Mouse (Mus musculus) CH12.LX (cell line): ENCODE measurements around the gene Thsd4.

Experiments
- BHLHE40 ChIP-seq: IDR thresholded peaks from 2 replicates; pipeline ENCODE4 v1.6.1; 2011; ENCODE audit warnings: mild to moderate bottlenecking, low read depth, low read length, improper control_type of control experiment
- CTCF ChIP-seq, 2 experiments: IDR thresholded peaks in 1 of 2; conservative IDR thresholded peaks in 1 of 2; 2 replicates each; pipeline ENCODE4 v1.5.1; 2011 to 2012; ENCODE audit warnings: low read depth in 2 of 2, low read length in 2 of 2, improper control_type of control experiment in 1 of 2, inconsistent platforms in 1 of 2, mild to moderate bottlenecking in 1 of 2, moderate library complexity in 1 of 2
- JUND ChIP-seq: conservative IDR thresholded peaks from 2 replicates; pipeline ENCODE4 v1.6.1; 2011; ENCODE audit warnings: low read depth, low read length, improper control_type of control experiment
- KAT2A ChIP-seq: IDR thresholded peaks from 2 replicates; pipeline ENCODE4 v1.6.1; 2012; ENCODE audit warnings: low read length, improper control_type of control experiment, inconsistent platforms; ENCODE audit not compliant: insufficient replicate concordance
- TBP ChIP-seq: conservative IDR thresholded peaks from 2 replicates; pipeline ENCODE4 v1.6.1; 2011; ENCODE audit warnings: low read depth, low read length, improper control_type of control experiment
- TCF12 ChIP-seq: IDR thresholded peaks from 2 replicates; pipeline ENCODE4 v1.6.1; 2014; ENCODE audit warnings: low read depth, mild to moderate bottlenecking, inconsistent platforms, low read length, improper control_type of control experiment

GRCm38 (mm10) chr9:59952515-59953070 is 569.3 kb downstream of the Thsd4 start:
- no peak for TF ChIP-seq JUND
- no peak for TF ChIP-seq CTCF (conservative IDR thresholded peaks at IDR 0.05 in 1 of 2, IDR thresholded peaks at IDR 0.05 in 1 of 2; ENCODE audit: low read depth in 2 of 2, low read length in 2 of 2)
- no peak for TF ChIP-seq KAT2A
- no peak for TF ChIP-seq TCF12
- no peak for TF ChIP-seq TBP
- no peak for TF ChIP-seq BHLHE40
